Mouse (Mus musculus) myocyte (in vitro differentiated cells): ENCODE results near the gene Snx19.

Source experiments
- CEBPB ChIP-seq: IDR thresholded peaks from 2 replicates; pipeline ENCODE4 v1.6.1; 2011; ENCODE audit warnings: mild to moderate bottlenecking, moderate library complexity; ENCODE audit not compliant: poor library complexity, insufficient read depth, severe bottlenecking
- E2F4 ChIP-seq: IDR thresholded peaks from one replicate; pipeline ENCODE4 v1.6.1; 2011; ENCODE audit warnings: mild to moderate bottlenecking, control low read depth, moderate library complexity; ENCODE audit not compliant: insufficient read depth
- MAX ChIP-seq: IDR thresholded peaks from one replicate; pipeline ENCODE4 v1.6.1; 2011; ENCODE audit warnings: low read depth, mild to moderate bottlenecking, control low read depth
- MYOD1 ChIP-seq, 3 experiments: IDR thresholded peaks; one replicate each; pipeline ENCODE4 v1.6.1; 2011; ENCODE audit warnings: control low read depth in 2 of 3, low read depth in 2 of 3, mild to moderate bottlenecking in 2 of 3, moderate library complexity in 1 of 3; ENCODE audit not compliant: insufficient read length in 2 of 3, control insufficient read depth in 1 of 3
- POLR2A ChIP-seq: IDR thresholded peaks from one replicate; pipeline ENCODE4 v1.6.1; 2011; ENCODE audit warnings: low read depth, mild to moderate bottlenecking, control low read depth, moderate library complexity; ENCODE audit not compliant: insufficient read length
- REST ChIP-seq: IDR thresholded peaks from one replicate; pipeline ENCODE4 v1.6.1; 2011; ENCODE audit warnings: mild to moderate bottlenecking, control low read depth, moderate library complexity; ENCODE audit not compliant: insufficient read depth, insufficient read length
- SRF ChIP-seq: IDR thresholded peaks from one replicate; pipeline ENCODE4 v1.6.1; 2011; ENCODE audit warnings: low read depth; ENCODE audit not compliant: control insufficient read depth, insufficient read length
- TCF12 ChIP-seq: IDR thresholded peaks from one replicate; pipeline ENCODE4 v1.6.1; 2011; ENCODE audit warnings: mild to moderate bottlenecking, control low read depth; ENCODE audit not compliant: poor library complexity, insufficient read depth, severe bottlenecking
- USF1 ChIP-seq: IDR thresholded peaks from one replicate; pipeline ENCODE4 v1.6.1; 2011; ENCODE audit warnings: low read depth, mild to moderate bottlenecking, control low read depth, moderate library complexity

- TF ChIP-seq E2F4 (no peak), REST (no peak), MYOD1 (IDR thresholded peaks at IDR 0.05; ENCODE audit: control insufficient read depth in 1 of 3, insufficient read length in 2 of 3, low read depth in 2 of 3) (no peak), POLR2A (no peak), MAX (no peak), CEBPB (no peak), USF1 (no peak), TCF12 (no peak), SRF (no peak)
Measured at GRCm38 (mm10) chr9:30485161-30485560, 58.3 kb downstream of the Snx19 start.
